Mouse (Mus musculus) adrenal gland, adult 18-20 months (tissue): ENCODE measurements around the gene Mospd3. TPM values are rescaled to one million over a fixed set of nuclear protein-coding genes. Genes with fewer than 3 reads are reported as not detected.

Experiments used
- total RNA-seq, 2 experiments: library from RNA; stranded (reverse); gene quantifications; 1 replicate in 1 of 2; 2 replicates in 1 of 2; pipeline ENCODE4 v1.2.3; 2021

Gene Mospd3
- total RNA-seq, 2 experiments from 2014 or later: 41.3 to 43.6 TPM

Other genes starting within 250 kb of the Mospd3 start
- gene Zan, start 124.0 kb downstream of the Mospd3 start, total RNA-seq: not detected
- 10 to 100 TPM; 23.5 to 24.7 TPM for gene Pop7, start 98.5 kb downstream of the Mospd3 start, total RNA-seq
- 10 to 100 TPM; 27.6 to 36.4 TPM for gene Gigyf1, start 82.5 kb downstream of the Mospd3 start, total RNA-seq
- not detected for gene Epo, start 67.8 kb downstream of the Mospd3 start, total RNA-seq
- 100 to 1,000 TPM; 517 to 525 TPM for gene Gnb2, start 67.5 kb downstream of the Mospd3 start, total RNA-seq
- 1 to 10 TPM; 2.5 to 4.9 TPM for gene Actl6b, start 47.5 kb downstream of the Mospd3 start, total RNA-seq
- 1 to 10 TPM; 1.8 to 2.7 TPM for gene Tfr2, start 31.2 kb downstream of the Mospd3 start, total RNA-seq
- gene Pcolce, start 12.7 kb upstream of the Mospd3 start, total RNA-seq: 100 to 1,000 TPM; 667 to 880 TPM
- gene Fbxo24, start 27.9 kb upstream of the Mospd3 start, total RNA-seq: 1 to 10 TPM in 1 of 2 experiments, under 1 TPM in 1; 0.93 to 1.3 TPM
- gene Lrch4, start 28.1 kb upstream of the Mospd3 start, total RNA-seq: 10 to 100 TPM; 30.3 to 32.7 TPM
- gene Gm20605, start 28.1 kb upstream of the Mospd3 start, total RNA-seq: 10 to 100 TPM; 10.7 to 11.3 TPM
- gene Sap25, start 40.3 kb upstream of the Mospd3 start, total RNA-seq: 1 to 10 TPM; 4.1 to 5.4 TPM
- gene Irs3, start 44.7 kb upstream of the Mospd3 start, total RNA-seq: 10 to 100 TPM in 1 of 2 experiments, 1 to 10 TPM in 1; 6.7 to 27.5 TPM
- gene Agfg2, start 83.7 kb upstream of the Mospd3 start, total RNA-seq: 10 to 100 TPM; 25.3 to 28.8 TPM
- 1 to 10 TPM; 4.2 to 4.7 TPM for gene Nyap1, start 140.5 kb upstream of the Mospd3 start, total RNA-seq
- gene Tsc22d4, start 144.7 kb upstream of the Mospd3 start, total RNA-seq: 10 to 100 TPM; 72.5 to 80.5 TPM
- 10 to 100 TPM; 23.7 to 24.6 TPM for gene Ppp1r35, start 177.8 kb upstream of the Mospd3 start, total RNA-seq
- 10 to 100 TPM; 39.9 to 44.6 TPM for gene Mepce, start 186.6 kb upstream of the Mospd3 start, total RNA-seq
- gene Zcwpw1, start 186.7 kb upstream of the Mospd3 start, total RNA-seq: 1 to 10 TPM; 2.3 to 2.4 TPM
- 1 to 10 TPM; 2.6 to 4.3 TPM for gene Pilra, start 235.2 kb upstream of the Mospd3 start, total RNA-seq